Mouse (Mus musculus): ENCODE data around the gene Calr. TPM values are rescaled to one million over a fixed set of nuclear protein-coding genes. Genes with fewer than 3 reads are reported as not detected.

Gene Calr
- polyA plus RNA-seq, 1 experiment = 674 TPM

DNA sequence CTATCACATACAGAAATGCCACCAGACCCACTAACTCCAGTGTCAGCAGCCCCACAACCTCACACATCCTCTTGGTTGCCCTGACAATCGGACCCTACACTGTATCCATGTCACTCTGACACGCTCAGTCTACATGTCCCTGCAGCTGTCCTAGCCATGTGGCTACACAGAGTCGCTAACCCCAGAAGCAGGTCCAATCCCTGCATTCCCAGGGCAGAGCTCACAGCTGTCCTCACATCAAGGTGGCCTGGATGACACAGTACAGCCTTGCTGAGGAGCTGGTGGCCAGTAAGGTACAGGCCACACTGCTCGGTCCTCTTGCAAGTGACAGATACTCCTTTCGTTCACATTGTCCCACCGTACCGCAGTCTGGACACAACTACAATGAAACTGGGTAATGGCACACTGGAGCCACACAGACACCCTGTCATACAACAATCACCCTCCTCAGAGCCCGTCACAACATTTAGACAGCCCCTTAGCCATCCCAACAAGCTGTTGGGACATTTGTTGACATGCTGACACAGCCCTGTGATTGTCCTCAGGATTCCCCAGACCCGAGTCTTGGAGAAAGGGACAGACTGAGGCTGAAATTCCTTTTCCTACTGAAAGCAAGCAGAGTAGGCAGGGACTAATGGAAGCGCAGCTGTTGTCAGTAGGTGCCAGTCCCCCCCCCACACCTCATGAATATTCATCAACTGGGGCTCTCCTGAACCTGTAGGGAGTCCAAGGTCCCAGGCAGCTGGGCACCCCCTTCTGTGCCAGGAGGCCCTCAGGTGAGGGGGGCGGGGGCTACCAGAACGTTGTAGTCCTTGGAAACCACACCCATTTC lies 37.4 kb downstream of the Calr start:
- no peaks in the 10 kb centered on the region for H3K4me1 ChIP-seq (ENCODE audit: control insufficient read depth, insufficient read depth, low read length)
- TF ChIP-seq CTCF (IDR thresholded peaks at IDR 0.05; ENCODE audit: low read depth, low read length) (no peak), POLR2A (IDR thresholded peaks at IDR 0.05; ENCODE audit: borderline replicate concordance, low read depth, low read length) (no peak)
- H3K4me3 ChIP-seq (ENCODE audit: insufficient read depth, low read length) = no peak overlapping the region
- no peak overlapping the region for H3K27ac ChIP-seq (ENCODE audit: insufficient read depth, low read depth, low read length)

DNA sequence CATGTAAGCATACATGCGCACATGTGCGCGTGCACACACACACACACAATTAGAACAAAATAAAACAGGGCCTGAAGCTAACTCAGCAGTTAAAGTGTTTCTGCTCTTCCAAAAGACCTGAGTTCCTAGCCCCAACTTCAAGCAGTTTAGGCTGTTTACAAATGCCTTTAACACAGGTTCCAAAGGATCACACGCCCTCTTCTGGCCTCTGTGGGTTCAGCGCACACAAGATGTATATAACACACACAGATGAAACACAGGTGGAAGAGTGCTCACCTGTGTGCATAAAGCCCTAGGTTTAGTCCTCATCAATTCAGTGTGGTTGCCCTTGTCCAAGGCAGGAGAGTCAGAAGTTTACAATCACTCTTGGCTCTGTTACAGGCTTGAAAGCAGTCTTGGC lies 40.7 kb downstream of the Calr start:
- no peak overlapping the region for H3K4me3 ChIP-seq (ENCODE audit: insufficient read depth, low read length)
- no peaks in the 10 kb centered on the region for H3K4me1 ChIP-seq (ENCODE audit: control insufficient read depth, insufficient read depth, low read length)
- TF ChIP-seq POLR2A (IDR thresholded peaks at IDR 0.05; ENCODE audit: borderline replicate concordance, low read depth, low read length) = no peak
- TF ChIP-seq CTCF (IDR thresholded peaks at IDR 0.05; ENCODE audit: low read depth, low read length) = no peak
- H3K27ac ChIP-seq (ENCODE audit: insufficient read depth, low read depth, low read length) = no peak overlapping the region

DNA sequence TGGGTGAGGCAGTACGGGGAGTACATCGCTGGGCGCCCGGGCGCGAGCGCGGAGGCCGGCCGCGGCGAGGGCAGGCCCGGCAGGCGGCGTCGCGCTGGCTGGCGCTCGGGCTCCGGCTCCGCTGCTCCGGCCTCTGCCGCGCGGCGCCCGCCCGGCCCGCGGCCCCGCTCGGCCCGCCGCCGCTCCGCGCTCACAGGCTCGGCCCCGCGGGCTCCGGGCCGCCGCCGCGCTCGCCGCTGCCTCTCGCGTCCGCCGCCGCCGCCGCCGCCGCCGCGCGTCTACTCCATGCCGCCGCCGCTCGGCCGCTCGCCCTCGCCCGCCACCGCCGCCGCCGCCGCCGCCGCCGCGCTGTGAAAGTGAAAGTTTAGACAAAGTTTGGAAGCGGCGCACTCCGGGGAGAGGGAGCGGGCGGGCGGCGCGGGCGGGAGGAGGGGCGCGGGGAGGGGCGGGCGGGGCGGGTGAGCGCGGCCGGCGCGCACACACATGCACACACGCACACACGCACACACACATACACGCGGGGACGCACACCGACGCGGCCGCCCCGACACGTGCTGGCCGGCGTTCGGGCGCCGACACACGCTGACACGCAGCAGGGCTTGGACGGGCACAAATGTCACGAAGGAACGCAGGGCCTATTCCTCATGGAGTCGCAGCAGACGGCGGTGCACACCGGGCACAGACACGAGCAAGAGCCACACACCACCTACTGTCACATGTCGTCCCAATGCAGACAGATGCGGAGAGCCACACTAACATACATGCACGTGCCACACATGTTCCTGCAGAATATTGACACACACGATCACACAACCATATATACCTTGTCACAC lies 46.5 kb downstream of the Calr start, which contains the start of gene Nfix:
Gene Nfix, minus strand, starts transcription at position 346 of the 833 bp plus-strand sequence.
- TF ChIP-seq POLR2A (IDR thresholded peaks at IDR 0.05; ENCODE audit: borderline replicate concordance, low read depth, low read length) = no peak
- Histone ChIP-seq H3K27ac (ENCODE audit: insufficient read depth, low read depth, low read length) (no peak within 1 kb of the TSS), H3K4me1 (ENCODE audit: control insufficient read depth, insufficient read depth, low read length) (peaks cover 2% of the 10 kb centered on the region; the same call in 1 of the 2 replicates), H3K4me3 (ENCODE audit: insufficient read depth, low read length) (peak within 1 kb of the TSS; percentile 66)

GRCm38 (mm10) chr8:84799136-84799931 lies 47.4 kb downstream of the Calr start:
- TF ChIP-seq CTCF (IDR thresholded peaks at IDR 0.05; ENCODE audit: low read depth, low read length) = no peak
- TF ChIP-seq POLR2A (IDR thresholded peaks at IDR 0.05; ENCODE audit: borderline replicate concordance, low read depth, low read length) = no peak
- peak overlapping the region; percentile 66 for H3K4me3 ChIP-seq (ENCODE audit: insufficient read depth, low read length)

DNA sequence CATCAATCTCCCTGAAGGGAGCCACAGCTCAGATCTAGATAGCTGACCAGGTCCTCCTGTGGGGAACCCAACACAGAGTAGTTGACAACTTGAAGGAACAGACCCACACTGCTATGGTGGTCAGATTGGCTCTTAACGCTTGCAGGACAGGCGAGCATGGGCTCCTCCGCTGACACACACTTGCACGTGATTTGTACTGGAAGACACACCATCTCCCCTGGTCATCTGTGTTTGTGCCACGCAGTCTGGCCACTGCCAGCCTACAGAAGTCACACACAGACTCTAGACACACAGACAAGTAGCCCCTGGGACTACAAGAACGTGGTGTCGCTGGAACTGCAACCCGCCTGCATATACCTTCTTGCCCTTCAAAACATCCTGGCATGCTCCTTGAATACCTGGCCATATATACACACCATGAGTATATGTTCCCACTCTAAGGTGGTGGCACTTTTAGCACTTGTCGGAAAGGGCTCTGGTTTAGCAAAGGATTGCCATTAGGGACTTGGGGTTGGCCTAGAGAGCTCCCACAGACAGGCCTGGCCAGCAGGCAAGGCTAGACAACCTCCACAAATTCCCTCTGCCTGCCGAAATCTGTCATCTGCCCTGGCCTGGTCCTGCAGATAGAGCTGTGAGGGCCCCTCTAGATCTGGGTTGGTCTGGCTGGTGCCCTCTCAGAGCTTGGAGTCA lies 48.1 kb downstream of the Calr start:
- Histone ChIP-seq H3K4me1 (ENCODE audit: control insufficient read depth, insufficient read depth, low read length) (peaks cover 2% of the 10 kb centered on the region; the same call in 1 of the 2 replicates), H3K27ac (ENCODE audit: insufficient read depth, low read depth, low read length) (no peak overlapping the region), H3K4me3 (ENCODE audit: insufficient read depth, low read length) (peak overlapping the region; percentile 66)
- no peak for TF ChIP-seq POLR2A (IDR thresholded peaks at IDR 0.05; ENCODE audit: borderline replicate concordance, low read depth, low read length)
- TF ChIP-seq CTCF (IDR thresholded peaks at IDR 0.05; ENCODE audit: low read depth, low read length) = no peak

More at GRCm38 (mm10) chr8:84799136-84799931, 47.4 kb downstream of the Calr start:
- Histone ChIP-seq H3K4me1 (ENCODE audit: control insufficient read depth, insufficient read depth, low read length) (peaks cover 2% of the 10 kb centered on the region; the same call in 1 of the 2 replicates), H3K27ac (ENCODE audit: insufficient read depth, low read depth, low read length) (no peak overlapping the region)

GRCm38 (mm10) chr8:84797971-84798370 lies 48.8 kb downstream of the Calr start:
- Histone ChIP-seq H3K27ac (ENCODE audit: insufficient read depth, low read depth, low read length) (no peak overlapping the region), H3K4me1 (ENCODE audit: control insufficient read depth, insufficient read depth, low read length) (peaks cover 2% of the 10 kb centered on the region; the same call in 1 of the 2 replicates), H3K4me3 (ENCODE audit: insufficient read depth, low read length) (no peak overlapping the region)
- no peak for TF ChIP-seq POLR2A (IDR thresholded peaks at IDR 0.05; ENCODE audit: borderline replicate concordance, low read depth, low read length)
- TF ChIP-seq CTCF (IDR thresholded peaks at IDR 0.05; ENCODE audit: low read depth, low read length) = no peak

- no peak overlapping the region for H3K27ac ChIP-seq (ENCODE audit: insufficient read depth, low read depth, low read length)
- H3K4me1 ChIP-seq (ENCODE audit: control insufficient read depth, insufficient read depth, low read length) = peaks cover 2% of the 10 kb centered on the region; the same call in 1 of the 2 replicates
- TF ChIP-seq POLR2A (IDR thresholded peaks at IDR 0.05; ENCODE audit: borderline replicate concordance, low read depth, low read length) = no peak
- TF ChIP-seq CTCF (IDR thresholded peaks at IDR 0.05; ENCODE audit: low read depth, low read length) = no peak
- no peak overlapping the region for H3K4me3 ChIP-seq (ENCODE audit: insufficient read depth, low read length)
Observed at GRCm38 (mm10) chr8:84797256-84797797, 49.4 kb downstream of the Calr start.

DNA sequence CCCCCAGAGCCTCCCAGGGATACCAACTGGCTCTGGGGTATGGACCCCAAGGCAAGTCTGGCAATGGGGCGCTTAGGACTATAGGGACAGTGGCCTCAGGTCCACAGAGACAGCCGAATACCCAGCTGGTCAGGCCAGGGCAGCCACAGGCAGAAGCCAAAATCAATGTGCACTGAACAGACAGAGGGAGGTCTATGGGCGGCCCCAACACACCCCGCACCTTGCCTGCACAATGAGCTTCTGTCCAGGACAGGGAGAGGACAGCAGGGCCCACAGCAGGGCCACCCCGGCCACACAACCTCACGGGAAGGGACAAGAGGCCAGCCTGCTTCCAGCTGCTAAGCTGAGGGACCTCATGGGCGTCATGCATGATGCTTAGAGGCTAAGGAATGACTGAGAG lies 52.2 kb downstream of the Calr start:
- Histone ChIP-seq H3K27ac (ENCODE audit: insufficient read depth, low read depth, low read length) (no peak overlapping the region), H3K4me3 (ENCODE audit: insufficient read depth, low read length) (no peak overlapping the region), H3K4me1 (ENCODE audit: control insufficient read depth, insufficient read depth, low read length) (no peaks in the 10 kb centered on the region)
- TF ChIP-seq POLR2A (IDR thresholded peaks at IDR 0.05; ENCODE audit: borderline replicate concordance, low read depth, low read length) = no peak
- no peak for TF ChIP-seq CTCF (IDR thresholded peaks at IDR 0.05; ENCODE audit: low read depth, low read length)

Data from bone marrow macrophage, adult 2 months (primary cell).